Mouse (Mus musculus) mouse trophoblast stem cell (cell line): ENCODE measurements at regions not wholly inside any gene's neighbourhood (a gene's known extent, or its start where the extent isn't known, plus 50 kb on each side); places are given as distances from the start of the nearest gene placed in this dataset.
"Not testable (repeated sequence)": the region's sequence is repeated elsewhere in the genome, so short reads cannot be mapped to it uniquely, and the experiment has no call there.

Experiments used
- in situ Hi-C, 2 experiments: fragments of 300-500 bp; cut with MseI, MboI; formaldehyde crosslinking; loops; 2 replicates in 1 of 2; 3 replicates in 1 of 2; pipeline ENCODE4 v1.15.1; 2025

GRCm38 (mm10) chr4:6600766-6601367, 1638.0 kb downstream of the Car8 start:
- in situ Hi-C loops = no loop called here

GRCm38 (mm10) chr4:6596321-6596720, 1642.5 kb downstream of the Car8 start:
- in situ Hi-C loops = no loop called here

- in situ Hi-C loops = not testable (repeated sequence)
Measured at GRCm38 (mm10) chr4:6592890-6593289, 1646.0 kb downstream of the Car8 start.

- in situ Hi-C loops = loop anchor here in 1 of 2 experiments (25.0 kb wide), 1 partner anchor 1301 kb away; no protein-coding TSS in a partner anchor
Measured at GRCm38 (mm10) chr4:6561604-6562357, 1677.1 kb downstream of the Car8 start.

GRCm38 (mm10) chr4:6539626-6540025, 1699.2 kb downstream of the Car8 start:
- in situ Hi-C loops = no loop called here

- in situ Hi-C loops = no loop called here
Measured at GRCm38 (mm10) chr4:6532441-6532840, 1706.4 kb downstream of the Car8 start.

- in situ Hi-C loops = loop anchor here in 1 of 2 experiments (10.0 kb wide), 1 partner anchor 83 kb away; no protein-coding TSS in a partner anchor
Measured at GRCm38 (mm10) chr4:6517626-6518025, 1721.2 kb downstream of the Car8 start.

GRCm38 (mm10) chr4:6514823-6515222, 1721.7 kb upstream of the Impad1 start:
- in situ Hi-C loops = loop anchor here in 1 of 2 experiments (10.0 kb wide), 1 partner anchor 80 kb away; no protein-coding TSS in a partner anchor

- in situ Hi-C loops = loop anchor here in 1 of 2 experiments (10.0 kb wide), 1 partner anchor 79 kb away; no protein-coding TSS in a partner anchor
Measured at GRCm38 (mm10) chr4:6513635-6514034, 1720.5 kb upstream of the Impad1 start.

GRCm38 (mm10) chr4:6512749-6513364, 1719.7 kb upstream of the Impad1 start:
- in situ Hi-C loops = loop anchor here in 1 of 2 experiments (10.0 kb wide), 1 partner anchor 78 kb away; no protein-coding TSS in a partner anchor

GRCm38 (mm10) chr4:6508091-6508490, 1714.9 kb upstream of the Impad1 start:
- in situ Hi-C loops = no loop called here
